Mouse (Mus musculus): Measurements from ENCODE around the gene Ubap2.

- TF ChIP-seq POLR2A (IDR thresholded peaks at IDR 0.05; ENCODE audit: low read depth, low read length), result no peak
- no peak for TF ChIP-seq CTCF (IDR thresholded peaks at IDR 0.05; ENCODE audit: extremely low read depth, insufficient read depth, insufficient read length, insufficient replicate concordance)
Measured at GRCm38 (mm10) chr4:41268133-41268532, 6.8 kb downstream of the Ubap2 start.
